Mouse (Mus musculus): ENCODE data around the gene Tmie.
"Not testable (repeated sequence)": the region's sequence is repeated elsewhere in the genome, so short reads cannot be mapped to it uniquely, and the experiment has no call there.

Gene Tmie

DNA sequence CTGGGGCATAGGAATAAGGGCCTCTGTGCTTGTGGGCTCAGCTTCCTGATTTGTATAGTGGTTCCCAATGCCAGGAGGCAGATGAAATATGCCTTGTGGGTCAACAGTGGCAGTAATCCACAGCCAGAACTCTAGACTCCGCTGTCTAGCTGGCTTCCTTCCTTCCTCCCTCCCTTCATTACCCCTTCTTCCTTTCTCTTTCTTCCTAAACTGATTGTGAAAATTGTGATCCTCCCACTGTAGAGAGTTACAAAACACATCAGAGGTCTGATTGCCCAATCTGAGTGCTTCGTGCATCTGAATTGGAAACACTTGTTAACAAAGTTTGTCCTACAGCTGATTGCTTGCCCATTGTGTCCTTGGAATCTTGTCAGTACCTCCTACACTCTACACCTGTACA, 38.5 kb downstream of the Tmie start:
- DNase-seq (ENCODE audit: low spot score in 2 of 2), result no peak

DNA sequence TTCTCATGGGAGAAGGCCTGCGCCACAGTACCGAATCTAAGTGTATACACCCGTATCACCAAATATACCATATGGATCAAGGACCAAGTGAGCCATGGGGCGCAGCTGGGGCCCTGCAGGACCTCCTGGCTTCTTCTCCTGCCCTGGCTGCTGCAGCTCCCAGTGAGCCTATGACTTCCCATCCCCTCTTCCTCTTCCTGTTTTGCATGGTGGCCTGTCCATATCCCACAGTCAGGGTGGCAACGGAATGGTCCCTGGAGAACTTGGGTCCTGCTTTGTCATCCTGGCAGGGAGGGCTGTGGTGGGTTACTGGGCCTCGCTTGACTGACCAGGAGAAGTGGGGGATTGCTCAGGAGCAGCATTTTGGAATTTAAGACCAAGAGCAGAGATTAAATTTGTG, 39.0 kb downstream of the Tmie start:
- no peak for DNase-seq (ENCODE audit: low spot score in 2 of 2)

DNA sequence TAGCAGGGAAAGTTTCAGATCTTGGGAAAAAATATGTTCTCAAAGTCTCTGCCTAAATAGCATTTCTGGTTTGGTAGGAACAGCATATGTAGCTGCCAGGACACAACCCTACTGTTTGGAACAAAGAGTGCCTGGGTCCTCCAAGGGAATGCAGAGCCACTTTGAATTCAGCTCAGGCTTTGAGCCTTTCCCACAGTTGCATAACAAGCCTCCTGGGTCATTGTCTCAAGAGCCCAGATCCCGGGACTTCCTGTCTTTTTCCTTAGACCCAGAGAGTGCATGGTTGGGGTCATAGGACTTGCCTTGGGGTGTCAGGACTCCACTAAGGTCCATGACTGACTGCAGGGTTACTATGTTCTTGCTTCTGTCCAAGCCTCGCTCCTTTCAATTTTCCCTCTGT, 43.8 kb downstream of the Tmie start:
- DNase-seq (ENCODE audit: low spot score in 2 of 2), result no peak

DNA sequence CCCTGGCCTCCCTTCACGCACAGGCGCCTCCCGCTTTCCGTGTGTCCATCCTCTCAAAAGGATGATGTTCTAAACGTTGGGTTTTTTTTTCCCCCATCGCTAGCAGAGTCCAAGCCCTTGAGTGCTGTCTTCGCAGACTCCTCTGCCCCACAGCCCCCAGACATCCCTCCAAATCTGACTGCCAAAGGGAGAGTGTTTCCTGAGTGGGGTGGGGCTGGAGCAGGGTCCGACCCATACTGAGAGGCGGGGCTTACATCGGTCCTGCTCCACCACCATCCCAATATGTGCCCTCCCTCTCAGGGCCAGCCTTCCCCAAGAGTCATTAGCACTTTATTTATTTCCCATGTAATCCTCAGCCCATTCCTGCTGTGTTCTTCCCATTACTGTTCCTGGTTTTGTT, 45.0 kb downstream of the Tmie start:
- DNase-seq (ENCODE audit: low spot score in 2 of 2), result no peak

DNA sequence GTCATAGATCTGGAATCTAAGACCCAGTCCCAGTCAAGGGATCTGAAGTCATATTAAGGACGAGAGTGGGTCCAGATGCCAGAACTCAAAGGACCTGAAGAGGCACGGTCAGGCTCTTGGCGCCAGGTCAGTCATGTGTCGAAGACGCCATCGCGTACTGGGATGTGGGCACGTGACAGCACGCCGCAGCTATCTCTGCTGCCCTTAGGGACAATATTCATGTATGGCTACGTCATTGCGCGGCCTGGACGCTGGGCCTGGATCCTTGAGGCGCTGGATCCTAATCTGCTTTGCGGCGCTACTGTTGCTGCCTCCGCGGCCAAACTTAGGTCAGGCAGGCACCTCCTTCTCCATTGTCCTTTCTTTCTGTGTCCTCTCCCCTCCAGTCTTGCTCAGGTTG, 45.5 kb downstream of the Tmie start, which contains the start of gene Prss45:
Prss45 (plus strand) TSS at position 178 of the 400 bp plus-strand sequence.
- no peak for DNase-seq (ENCODE audit: low spot score in 2 of 2)

DNA sequence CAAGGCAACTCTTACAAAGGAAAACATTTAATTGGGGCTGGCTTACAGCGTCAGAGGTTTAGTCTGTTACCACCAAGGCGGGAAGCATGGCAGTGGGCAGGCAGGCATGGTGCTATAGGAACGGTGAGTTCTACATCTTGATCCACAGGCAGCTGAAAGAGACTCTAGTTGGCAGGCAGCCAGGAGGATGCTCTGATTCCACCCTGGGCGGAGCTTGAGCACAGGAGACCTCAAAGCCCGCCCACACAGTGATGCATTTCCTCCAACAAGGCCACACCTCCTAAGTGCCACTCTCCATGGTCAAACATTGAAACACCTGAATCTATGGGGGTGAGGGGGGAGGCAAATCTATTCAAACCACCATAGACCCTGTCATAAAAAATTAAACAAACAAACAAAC, 46.9 kb downstream of the Tmie start:
- DNase-seq (ENCODE audit: low spot score in 2 of 2), result no peak

DNA sequence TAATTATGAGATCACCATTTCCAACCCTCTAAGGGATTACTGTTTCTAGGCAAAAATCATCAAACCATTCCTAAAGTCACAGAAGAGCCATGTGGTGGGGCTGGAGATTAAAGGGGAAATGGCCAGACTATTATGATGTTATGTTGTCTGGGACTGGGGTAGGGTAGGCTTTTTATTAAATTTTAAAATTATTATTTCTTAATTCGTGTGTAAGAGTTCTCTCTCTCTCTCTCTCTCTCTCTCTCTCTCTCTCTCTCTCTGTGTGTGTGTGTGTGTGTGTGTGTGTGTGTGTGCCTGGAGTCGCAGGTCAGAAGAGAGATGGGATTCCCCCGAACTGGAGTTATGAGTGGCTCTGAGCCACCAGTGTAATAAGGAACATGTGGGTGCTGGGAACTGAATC, 53.5 kb downstream of the Tmie start, which contains the start of gene Prss43:
Prss43 (plus strand) TSS at position 301 of the 400 bp plus-strand sequence.
- no peak for DNase-seq (ENCODE audit: low spot score in 2 of 2)

DNA sequence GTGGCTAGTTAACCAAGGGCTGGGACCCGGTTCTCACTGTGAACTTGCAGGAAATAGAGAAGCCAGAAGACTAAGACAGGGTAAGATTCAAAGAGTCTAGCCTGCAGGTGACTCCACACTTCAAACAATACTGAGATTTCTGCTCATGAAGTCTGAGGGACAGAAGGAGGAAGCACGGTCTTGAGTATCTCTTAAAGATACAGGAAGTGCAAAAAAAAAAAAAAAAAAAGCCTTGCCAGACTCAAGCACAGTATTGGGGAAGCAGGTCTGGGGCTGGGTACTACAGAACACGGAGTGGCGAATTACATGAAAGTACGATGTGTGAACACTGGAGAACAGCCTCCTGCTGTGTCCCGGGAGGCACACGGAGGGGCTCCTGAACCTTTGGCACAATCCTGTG, 54.1 kb downstream of the Tmie start:
- no peak for DNase-seq (ENCODE audit: low spot score in 2 of 2)

DNA sequence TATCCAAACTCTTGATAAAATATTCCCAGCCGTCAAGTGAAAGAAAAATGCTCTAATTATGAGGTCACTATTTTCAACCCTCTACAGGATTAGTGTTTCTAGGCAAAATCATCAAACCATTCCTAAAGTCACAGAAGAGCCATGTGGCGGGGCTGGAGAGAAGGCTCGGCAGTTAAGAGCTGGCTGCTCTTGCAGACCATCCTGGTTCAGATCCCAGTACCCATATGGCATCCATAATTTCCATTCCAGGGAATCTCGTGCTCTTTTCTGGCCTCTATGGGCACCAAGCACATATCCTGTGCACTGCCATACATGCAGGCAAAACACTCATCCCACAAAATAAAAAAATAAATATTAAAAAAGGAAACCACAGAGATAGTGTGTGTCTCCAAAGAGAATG, 54.5 kb downstream of the Tmie start:
- no peak for DNase-seq (ENCODE audit: low spot score in 2 of 2)

DNA sequence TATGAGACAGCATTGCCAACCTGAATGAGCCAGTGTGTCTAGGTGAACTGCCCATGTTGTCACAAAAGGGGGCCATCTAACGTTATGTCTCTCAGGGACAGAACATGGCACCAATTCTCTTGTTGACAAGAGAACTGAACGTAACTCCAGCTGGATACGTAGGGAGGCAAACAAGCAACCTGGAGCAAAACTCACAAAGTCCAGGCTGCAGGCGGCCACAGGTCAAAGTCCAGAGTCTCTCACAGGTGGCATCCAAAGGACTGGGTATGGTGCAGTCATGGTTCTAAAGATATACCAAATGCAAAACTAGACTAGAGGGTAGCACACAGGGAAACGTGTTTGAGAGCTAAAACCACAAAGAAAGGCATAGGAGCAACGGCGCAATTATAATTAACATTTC, 58.5 kb downstream of the Tmie start:
- DNase-seq (ENCODE audit: low spot score in 2 of 2), result no peak

DNA sequence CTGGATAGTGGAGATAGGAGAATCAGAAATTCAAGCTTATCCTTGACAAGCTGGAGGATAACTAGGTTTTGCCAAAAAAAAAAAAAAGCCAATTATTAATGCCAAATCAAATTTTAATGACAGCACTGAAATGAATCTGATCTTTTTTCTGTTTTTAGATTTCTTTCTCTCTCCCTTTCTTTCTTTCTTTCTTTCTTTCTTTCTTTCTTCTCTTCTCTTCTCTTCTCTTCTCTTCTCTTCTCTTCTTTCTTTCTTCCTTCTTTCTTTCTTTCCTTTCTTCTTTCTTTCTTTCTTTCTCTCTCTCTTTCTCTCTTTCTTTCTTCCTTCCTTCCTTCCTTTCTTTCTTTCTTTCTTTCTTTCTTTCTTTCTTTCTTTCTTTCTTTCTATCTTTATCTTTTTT, 59.4 kb downstream of the Tmie start:
- DNase-seq (ENCODE audit: low spot score in 2 of 2), result not testable (repeated sequence)
